Mouse (Mus musculus) layer of hippocampus, adult 8-10 months (tissue): ENCODE measurements at regions not wholly inside any gene's neighbourhood (a gene's known extent, or its start where the extent isn't known, plus 50 kb on each side); places are given as distances from the start of the nearest gene placed in this dataset.
A peak's percentile ranks its signal among the peaks of the same experiment; 100 is the strongest.

Experiments
- DNase-seq, 2 experiments: peaks; one replicate each; pipeline ENCODE4 v3.0.0; 2022; ENCODE audit warnings: low spot score in 2 of 2

DNA sequence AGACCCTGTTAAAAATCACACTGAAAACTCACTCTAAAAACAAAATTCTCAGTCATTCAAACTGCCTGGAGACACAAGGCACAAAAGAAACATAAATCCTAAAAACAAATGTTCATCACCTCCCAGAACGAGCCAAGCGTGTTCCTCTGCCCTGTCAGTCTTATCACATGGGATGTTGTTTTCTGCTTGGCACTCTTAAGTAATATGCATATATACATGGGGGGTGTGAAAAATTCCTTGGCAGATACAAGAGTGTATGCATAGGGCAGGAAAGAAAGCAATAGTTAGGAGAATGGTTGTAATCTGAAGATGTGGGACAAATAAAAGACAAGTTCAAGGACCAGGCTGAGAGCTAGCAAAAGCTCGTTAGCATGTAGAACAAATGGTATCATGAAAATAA is 179.4 kb downstream of the Qdpr start:
- no peak for DNase-seq

DNA sequence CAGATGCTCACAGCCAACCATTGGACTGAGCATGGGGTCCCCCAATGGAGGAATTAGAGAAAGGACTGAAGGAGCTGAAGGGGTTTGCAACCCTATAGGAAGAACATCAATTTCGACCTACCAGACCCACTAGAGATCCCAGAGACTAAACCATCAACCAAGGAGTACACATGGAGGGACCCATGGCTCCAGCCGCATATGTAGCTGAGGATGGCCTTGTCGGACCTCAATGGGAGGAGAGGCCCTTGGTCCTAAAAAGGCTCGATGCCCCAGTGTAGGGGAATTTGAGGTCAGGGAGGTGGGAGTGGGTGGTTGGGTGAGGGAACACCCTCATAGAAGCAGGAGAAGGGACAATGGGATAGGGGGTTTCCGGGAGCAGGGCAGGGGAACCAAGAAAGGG is 180.6 kb downstream of the Qdpr start:
- no peak for DNase-seq

DNA sequence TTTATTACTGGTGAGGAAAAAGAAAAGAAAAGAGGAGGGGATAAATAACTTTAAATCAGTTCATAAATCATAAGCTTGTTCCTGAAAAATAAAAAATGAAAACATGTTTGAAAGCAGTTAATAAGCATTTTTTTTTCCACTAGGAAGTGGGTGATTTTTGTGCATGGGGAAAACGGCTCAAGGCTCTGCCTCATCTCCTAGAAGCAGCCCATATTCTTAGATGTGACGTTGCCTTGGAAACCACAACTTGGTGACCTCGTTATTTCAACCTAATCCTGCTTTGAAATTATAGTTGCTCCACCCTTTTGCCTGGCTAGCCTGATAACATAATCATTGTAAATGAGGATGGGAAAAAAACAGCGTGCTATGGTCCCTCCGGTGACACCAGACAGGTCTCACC is 183.1 kb downstream of the Qdpr start:
- DNase-seq, result no peak

DNA sequence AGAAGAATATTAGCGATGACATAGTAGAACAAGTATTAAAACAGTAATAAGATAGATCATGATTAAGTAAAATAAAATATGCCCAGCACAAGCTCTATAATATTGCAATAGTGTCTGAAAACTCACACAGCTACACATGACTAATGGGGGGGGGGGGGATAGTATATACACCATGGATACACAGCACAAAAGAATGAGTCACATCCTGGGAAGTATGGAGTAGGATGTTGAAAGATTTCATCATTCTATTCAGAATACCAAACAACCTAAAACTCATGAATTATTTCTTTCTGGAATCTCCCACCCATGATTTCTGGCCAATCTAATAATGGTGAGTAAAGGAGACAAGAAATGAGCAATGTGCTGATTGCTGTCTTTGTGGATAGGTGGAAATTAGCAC is 191.6 kb downstream of the Qdpr start:
- DNase-seq, result no peak

DNA sequence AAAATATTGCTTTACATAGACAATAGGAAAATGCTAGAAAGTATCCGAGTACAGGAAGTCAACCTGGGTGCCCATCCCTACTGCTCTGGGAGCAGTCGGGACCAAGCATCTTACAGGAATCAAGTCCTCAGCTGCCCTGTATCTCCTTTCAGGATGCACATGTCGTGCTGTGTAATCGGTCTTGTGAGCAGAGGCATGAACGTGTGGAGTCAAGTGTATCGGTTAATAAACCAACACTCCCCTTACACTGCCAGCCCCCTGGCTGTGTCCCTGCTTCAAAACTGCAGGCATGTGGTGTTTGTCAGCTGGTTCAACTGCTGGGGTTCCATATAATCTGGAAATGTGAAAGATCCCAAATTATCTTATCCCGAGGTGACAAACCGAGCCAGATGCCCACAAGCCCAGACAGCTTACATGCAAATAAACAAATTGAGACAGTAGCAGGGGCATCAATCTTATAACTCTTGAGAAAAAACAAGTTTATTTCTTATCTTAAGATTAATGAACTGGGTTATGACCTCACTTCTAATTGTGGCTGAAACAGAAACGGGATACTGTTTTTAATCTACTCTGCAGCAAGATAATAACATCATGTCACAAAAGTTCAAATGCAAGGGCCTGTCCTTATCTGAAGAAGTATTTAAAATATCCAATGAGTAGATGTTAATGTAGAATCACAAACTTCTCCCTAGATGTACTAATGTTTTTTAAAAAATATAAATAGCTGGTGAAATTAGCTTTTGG is 193.6 kb downstream of the Qdpr start:
- no peak for DNase-seq

DNA sequence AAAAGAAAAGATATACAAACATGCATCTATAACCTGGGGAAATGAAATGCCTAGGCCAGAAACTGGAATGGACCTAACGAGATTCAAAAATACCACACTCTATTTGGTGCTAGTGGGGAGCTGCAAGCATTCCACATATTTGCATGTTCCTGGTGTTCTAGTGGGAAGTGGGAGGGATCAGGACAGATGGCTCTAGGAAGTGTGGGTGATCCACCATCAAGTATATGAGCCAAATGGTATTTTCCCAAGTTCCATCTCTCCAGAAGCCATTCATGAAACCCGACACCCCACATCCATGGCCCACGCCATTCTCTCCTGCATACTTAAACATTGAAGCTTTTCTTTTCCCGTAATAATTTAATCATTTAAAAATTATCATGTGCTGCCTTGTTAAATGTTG is 218.2 kb downstream of the Qdpr start:
- peak; percentile 72 to 79 for DNase-seq

DNA sequence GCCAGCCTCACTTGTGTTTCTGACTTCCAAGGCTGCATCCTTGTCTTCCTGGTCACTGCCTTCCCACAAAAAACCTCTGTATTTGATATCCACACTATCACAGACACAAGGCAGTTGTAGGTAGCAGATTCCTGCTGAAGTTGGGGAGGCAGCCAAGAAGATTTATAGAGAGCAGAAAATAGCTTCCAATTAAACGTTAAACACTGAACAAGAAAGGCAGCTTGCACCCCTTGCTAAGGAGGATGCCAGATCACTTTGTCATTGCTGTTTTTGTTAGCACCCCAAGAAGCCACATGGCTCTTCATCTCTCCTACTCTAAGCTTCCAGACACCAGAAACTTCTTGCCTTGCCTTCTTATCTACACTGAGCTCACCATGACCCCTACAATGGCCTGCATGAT is 219.9 kb downstream of the Qdpr start:
- peak in 1 of 2 experiments; percentile 16 for DNase-seq

DNA sequence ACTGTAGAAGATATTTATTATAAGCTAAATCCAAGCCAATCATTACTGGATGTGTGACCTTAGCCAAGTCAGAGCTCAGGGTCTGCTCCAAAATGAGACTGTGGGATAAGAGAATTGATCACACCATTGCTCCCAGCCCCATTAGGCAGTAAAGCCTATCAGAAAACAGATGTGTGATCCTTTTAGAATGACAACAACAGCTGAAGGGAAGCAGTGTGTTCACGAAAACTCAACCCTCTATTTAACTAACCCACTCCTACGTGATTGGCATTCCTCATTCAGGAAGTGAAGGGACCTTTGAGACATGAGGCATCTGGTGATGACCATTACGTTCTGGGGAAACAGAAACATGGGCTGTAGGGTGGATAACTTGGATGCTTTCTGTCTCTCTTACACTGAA is 220.6 kb downstream of the Qdpr start:
- no peak for DNase-seq

DNA sequence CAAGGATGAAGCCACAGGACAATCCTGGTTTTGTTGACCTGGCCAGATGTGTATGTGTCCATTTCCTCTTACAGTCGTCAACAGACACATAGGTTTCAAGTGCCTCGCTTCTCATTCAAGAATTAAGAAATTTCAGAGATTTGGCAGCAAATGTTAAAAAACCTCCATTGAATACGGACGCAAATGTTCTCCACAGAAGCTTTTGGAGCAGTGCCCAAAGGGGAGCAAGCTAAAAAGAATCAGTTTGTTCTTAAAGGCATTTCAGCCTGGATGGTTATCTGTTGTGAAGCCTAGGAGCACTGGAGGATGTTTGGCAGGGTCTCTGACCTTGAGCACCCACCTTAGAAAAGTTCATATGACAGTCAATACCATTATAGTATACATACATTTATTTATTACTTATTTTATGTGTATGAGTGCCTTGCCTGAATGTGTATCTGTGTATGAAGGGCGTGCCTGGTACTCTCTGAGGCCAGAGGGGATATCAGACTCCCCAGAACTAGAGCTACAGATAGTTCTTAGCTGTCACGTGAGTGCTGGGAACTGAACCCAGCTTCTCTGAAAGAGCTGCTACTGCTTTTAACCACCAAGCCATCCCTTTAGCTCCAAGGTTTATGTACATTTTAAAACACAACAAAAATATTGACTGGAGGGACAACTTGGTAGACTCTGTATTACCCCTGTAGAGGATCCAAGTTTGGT is 221.7 kb downstream of the Qdpr start:
- DNase-seq, result peak in 1 of 2 experiments; percentile 19

DNA sequence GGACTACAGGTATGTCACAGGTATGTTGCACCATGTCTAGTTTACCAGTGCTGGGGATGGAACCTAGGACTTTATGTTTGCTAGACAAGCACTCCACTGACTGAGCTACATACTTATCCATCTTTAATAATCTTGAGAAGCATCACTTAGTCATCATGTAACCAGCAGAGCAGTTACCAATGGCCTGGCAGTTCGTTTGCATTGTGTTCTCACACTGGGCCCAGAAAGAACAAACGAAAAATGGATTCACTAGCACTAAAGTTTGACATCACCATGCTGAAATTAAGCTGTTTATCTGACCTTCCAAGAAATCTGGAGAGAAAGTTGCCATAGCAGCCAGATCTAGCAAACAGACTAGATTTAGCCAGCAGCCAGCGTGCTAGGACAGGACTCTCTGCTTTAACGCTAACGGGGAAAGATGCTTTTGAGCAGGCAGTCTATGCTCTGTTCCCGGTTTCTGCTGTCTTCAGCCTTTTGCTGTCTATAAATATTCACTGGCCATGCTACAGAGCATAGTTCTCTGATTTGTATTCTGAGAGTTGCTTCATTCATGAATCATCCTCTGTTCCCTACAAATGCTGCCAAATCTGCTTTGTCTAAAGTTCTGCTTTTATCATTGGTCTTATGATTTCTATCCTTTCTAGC is 229.6 kb downstream of the Qdpr start:
- peak; percentile 29 to 39 for DNase-seq

DNA sequence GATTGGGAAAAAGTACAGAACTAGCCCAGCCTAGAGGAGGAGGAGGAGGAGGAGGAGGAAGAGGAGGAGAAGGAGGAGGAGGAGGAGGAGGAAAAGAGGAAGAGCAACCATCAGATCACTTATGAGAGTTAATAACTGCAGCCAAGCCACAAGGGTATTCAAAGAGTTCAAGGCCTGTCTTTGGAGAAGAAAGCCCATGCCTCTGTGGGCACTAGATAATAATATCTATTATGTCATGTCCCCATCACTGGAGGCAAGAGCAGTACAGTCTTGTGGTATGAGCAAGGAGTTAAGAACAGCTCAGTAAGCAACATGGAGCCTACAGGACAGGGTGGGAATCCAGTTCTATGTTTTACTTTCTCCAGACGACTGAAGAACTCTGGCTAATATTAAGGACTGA is 230.5 kb downstream of the Qdpr start:
- no peak for DNase-seq

DNA sequence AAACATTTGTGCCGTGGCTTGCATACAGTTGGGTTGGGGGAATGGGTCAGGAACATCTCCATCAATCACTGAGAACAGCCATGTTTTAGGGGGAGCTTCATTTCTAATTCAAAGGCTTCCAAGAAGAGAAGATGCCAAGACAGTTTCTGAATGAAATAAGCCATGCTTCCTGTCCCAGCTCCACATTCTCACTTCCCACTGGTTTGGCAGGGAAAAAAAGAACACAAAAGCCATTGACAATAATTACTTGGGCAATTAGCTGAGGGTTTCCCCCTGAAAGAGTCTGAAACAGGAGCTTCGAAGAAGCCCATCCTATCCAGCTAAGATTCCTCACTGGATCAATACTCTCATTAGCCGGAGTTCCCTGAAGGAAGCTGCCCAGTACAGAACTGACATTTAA is 230.9 kb downstream of the Qdpr start:
- DNase-seq, result no peak

DNA sequence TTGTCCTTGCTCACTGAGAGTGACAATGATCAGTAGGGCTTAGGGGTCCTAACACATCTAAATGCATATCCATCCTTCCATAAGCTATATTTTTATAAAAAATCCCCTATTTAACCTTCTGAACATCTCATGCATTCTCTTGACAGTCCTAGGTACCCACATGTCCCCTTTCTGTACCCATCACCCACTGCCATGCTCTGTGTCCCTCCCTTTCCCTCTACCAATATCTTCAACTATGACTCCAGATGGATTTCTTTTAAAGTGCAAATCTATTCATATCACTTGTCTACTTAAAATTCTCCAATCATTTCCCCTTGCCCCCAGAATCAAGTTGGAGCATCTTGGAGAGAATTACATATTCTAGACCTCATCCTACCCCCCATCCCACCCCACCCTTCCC is 235.6 kb downstream of the Qdpr start:
- DNase-seq, result no peak

DNA sequence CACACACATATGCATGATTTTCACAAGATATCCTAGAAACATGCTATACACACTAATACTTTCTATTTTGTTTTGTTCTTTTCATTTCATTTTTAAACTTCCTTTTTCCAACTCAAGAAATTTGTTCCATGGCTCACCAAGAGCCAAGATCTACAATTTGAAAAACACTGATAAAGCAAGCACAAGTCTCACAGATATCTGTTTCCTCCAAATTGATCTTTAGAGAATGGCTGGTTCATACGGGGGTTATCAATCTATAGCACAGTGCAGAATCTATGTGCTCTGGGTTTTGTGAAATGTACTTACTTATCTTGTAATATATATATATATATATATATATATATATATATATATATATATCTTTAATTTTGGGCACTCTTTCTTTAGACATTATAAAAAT is 251.6 kb downstream of the Qdpr start:
- DNase-seq, result no peak

DNA sequence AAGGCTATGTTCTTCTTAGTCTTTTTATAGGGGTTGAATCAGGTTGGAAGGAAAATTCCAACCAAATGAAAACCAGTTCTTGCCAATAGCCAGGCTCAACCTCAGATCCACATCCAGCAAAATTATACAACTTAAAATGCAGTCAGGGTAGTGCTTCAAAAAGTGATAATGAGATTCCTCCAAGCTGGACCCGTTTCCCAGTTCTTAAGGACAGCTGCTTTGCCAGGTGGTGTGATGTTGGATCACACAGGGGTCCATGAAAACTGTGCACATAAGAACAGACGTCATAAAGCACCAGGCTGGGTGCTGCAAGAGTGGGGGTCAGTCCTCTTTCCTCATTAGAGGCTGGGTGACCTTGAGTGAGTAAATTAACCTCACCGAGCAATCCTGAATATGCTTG is 253.9 kb downstream of the Qdpr start:
- DNase-seq, result peak; percentile 51 to 69

DNA sequence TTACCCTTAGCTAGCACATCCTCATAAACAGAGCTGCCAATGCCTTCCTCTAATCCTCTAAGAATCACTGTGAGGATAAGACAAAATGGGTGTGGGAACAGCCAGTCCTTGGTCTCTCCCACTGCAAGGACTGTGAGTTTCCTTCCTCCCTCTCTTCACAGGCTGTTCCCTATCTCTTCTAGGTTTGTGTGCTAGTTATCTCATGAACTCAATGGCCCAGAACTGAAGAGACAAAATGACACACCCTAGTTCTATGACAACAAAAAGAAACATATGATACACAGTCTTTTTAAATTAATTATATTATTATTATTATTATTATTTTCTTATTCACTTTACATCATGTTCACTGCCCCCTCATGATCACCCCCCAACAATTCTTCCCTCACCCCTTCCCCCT is 257.7 kb downstream of the Qdpr start:
- no peak for DNase-seq

DNA sequence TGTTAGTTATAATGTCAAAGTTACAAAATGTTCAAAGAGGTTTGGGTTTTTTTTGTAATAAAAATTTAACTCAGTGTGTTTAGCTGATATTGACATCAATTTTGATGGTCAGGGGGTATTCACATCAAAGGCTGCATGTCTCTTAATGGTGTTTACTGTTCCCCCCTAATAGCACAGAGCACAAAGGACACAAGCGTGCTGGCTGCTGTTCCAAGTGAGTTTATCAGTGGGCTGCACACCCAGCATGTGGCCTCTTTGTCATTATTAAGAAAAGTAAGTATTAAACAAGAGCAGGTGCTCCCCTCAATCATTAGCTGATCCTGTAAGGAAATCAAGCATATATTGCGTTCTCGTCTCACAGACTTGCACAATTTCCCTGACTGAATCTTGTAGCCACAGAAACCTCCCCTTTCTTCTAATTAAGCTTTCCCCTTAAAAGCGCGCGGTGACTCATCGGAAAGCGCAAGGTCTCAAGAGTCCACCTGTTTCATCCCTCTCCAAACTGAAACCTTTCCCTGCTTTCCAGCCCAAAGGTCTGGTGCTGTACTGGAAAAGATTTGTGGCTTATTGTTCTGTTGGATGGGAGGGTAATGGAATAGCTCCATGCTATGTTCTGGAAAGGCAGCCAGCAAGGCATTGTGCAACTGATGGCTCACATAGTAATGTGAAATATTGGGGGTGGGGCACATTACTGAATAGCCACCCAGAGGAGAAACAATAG is 276.8 kb downstream of the Qdpr start:
- no peak for DNase-seq

DNA sequence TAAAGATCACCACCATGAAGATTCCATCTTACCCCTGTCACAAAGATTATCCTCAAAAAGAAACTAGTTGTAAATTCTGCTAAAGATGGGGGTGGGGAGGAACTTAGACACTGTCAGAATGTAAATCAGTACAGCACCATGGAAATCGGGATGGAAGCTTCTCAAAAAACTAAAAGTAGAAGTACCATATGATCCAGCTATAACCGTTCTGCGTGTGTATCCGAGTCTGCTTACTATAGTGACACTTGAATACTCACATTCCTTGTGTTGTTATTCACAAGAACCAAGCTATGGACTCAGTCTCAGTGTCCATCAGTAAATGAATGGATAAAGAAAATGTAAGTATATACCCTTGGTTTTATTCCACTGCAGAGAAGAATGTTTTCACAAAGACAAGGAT is 290.8 kb downstream of the Qdpr start:
- no peak for DNase-seq

DNA sequence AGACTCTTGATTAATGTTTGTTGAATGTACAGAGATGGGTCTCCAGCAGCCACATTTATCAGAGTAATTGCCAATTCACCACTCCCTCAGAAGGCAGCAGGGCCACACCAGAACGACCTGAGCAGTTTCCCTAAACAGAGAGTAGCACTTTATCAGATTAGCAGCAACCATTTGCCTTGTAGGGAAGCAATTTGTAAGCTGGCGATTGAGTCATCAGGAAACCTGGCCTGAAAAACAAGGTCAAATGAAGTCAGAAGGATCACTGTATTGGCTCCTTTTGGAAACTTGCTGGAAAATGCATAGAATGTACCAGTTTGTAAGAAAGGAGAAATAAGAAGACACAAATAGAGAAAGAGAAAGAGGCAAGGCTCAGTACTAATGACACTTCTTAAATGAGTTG is 295.1 kb downstream of the Qdpr start:
- no peak for DNase-seq

DNA sequence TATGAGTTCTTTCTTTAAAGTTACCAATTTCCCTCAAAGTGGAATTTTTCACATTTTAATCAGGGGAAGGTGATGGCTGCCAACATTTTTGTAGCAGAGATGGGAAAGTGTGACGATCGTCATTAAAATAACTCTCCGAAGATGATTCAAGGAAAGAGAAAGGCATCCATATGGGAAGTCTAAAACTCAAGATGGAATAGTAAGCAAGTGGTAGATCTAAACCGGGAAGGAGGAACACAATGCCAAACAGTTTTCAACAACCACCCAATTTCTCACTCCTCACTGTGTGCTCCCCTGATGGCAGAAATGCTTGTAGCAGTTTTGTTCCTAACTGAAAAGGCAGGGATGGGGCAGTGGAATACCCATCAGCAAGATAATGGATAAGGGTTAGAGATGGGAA is 305.9 kb downstream of the Qdpr start:
- no peak for DNase-seq

DNA sequence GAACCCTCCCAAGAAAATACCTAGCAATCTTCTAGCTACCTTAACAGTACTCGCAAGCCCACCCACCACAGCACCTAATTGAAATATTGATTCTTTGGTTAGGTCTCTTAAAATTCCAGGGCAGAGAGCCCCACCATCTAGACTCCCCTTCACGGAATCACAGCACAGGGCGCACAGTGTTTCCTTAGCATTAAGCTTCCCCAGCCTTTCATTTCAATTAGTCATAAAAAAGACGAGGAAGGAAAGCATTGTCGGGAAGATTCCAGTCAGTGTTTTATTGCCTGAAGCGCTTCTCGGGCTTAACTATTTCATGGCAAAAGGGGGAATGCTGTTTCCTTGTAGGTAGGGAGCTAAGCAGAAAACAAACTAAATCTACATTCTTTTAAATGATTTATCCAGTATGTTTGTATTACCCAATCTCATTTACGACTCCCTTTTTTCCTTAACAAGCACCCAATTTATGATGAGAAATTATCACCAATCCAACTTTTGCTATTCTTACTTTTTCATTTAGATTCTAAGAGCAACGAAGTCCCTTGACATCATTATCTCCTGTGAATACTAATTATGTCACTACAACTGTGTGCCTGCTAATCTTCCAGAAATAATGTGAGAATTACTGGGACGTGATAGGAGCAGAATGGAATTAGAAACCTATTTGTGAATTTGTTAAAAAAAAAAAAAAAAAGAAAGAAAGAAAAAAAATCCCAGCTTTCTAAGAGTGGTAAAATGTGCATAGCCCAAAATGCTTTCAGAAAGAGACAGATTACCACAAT is 312.6 kb downstream of the Qdpr start:
- no peak for DNase-seq
